Comparison of ENCODE assay signal across 30 mouse cellular contexts in the genomic region with DNA sequence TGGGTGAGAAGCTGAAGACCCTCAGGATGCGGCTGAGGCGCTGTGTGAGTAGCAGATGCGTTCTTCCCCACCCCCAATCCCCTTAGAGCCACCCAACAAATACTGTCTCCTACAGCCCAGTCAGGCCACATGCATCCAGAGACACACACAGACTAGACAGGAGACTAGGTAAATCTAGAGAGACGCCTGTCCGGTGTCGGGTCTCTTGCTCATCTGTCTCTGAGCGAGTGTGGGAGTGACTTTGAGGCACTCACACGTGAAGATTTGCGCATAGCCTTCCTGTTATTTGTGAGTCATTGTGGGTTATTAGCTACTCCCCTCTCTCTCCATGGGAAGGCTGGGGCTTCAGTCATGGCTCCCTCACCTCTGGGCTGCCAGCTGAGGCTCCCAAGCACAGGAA. TPM values are rescaled to one million over a fixed set of nuclear protein-coding genes. Genes with fewer than 3 reads are reported as not detected.
DNase-seq lines count a peak whose midpoint lies in the region; ATAC-seq and TF ChIP-seq lines count a peak whose summit lies in the region.
"Had no signal": no experiment of that assay in that cellular context is flagged by ENCODE, and none has a peak within 500 bp of the region (broad histone marks: within the 10 kb centered on the region; RNA-seq: fewer than 3 reads in every experiment).

No protein-coding gene starts in this region.

- no peak overlapping the region for H3K9ac ChIP-seq in kidney, postnatal 0 days (ENCODE audit: low read depth, low read length)
- no peak overlapping the region for H3K9ac ChIP-seq in intestine, embryonic 15.5 days
- H3K9ac ChIP-seq: hindbrain, embryonic 14.5 days; limb, embryonic 12.5 days; liver, embryonic 12.5 days; midbrain, embryonic 12.5 days; neural tube, embryonic 15.5 days had no signal

- no peak overlapping the region for H3K4me3 ChIP-seq in kidney, postnatal 0 days (replicated peaks; ENCODE audit: low read depth, low read length)
- H3K4me3 ChIP-seq in intestine, embryonic 15.5 days (replicated peaks): no peak overlapping the region
- H3K4me3 ChIP-seq: embryonic facial prominence, embryonic 10.5 days; limb, embryonic 12.5 days; liver, embryonic 12.5 days; midbrain, embryonic 12.5 days; neural tube, embryonic 15.5 days had no signal

- WGBS in kidney, postnatal 0 days: 39% methylated on average over 9 of the region's 9 CpGs
- 70% methylated on average over 9 of the region's 9 CpGs for WGBS in intestine, embryonic 15.5 days

- TF ChIP-seq CTCF in kidney, postnatal 0 days (IDR thresholded peaks at IDR 0.05; ENCODE audit: low read depth): no peak

- H3K36me3 ChIP-seq in kidney, postnatal 0 days (ENCODE audit: insufficient read depth, low read length): no peaks in the 10 kb centered on the region
- H3K36me3 ChIP-seq in intestine, embryonic 15.5 days: no peaks in the 10 kb centered on the region
- H3K36me3 ChIP-seq: embryonic facial prominence, embryonic 10.5 days; limb, embryonic 12.5 days; liver, embryonic 12.5 days; midbrain, embryonic 12.5 days; neural tube, embryonic 15.5 days had no signal

- ATAC-seq in kidney, postnatal 0 days (replicated peaks; ENCODE audit: low FRiP score, low read depth): 0 out of 2 replicates have a peak, but pooled peaks have one; percentile 25
- peak; percentile 51 for ATAC-seq in CD4-positive, CD25-positive, alpha-beta regulatory T cell, adult 4 months
- ATAC-seq in granulocyte monocyte progenitor cell, adult 5-6 weeks (replicated peaks; ENCODE audit: poor library complexity, severe bottlenecking): 0 out of 2 replicates have a peak, but pooled peaks have one; percentile 15
- no peak for ATAC-seq in megakaryocyte-erythroid progenitor cell, adult 5-6 weeks (replicated peaks; ENCODE audit: low FRiP score, low TSS enrichment, poor library complexity, severe bottlenecking)
- no peak for ATAC-seq in intestine, embryonic 15.5 days
- ATAC-seq: intestine, postnatal 0 days; liver, embryonic 12.5 days had no signal

- no peaks in the 10 kb centered on the region for H3K9me3 ChIP-seq in kidney, postnatal 0 days (replicated peaks; ENCODE audit: low read length)
- H3K9me3 ChIP-seq in intestine, embryonic 15.5 days: no peaks in the 10 kb centered on the region
- H3K9me3 ChIP-seq: embryonic facial prominence, embryonic 10.5 days; limb, embryonic 12.5 days; liver, embryonic 12.5 days; midbrain, embryonic 12.5 days; neural tube, embryonic 15.5 days had no signal

- no peaks in the 10 kb centered on the region for H3K27me3 ChIP-seq in kidney, postnatal 0 days (ENCODE audit: insufficient read depth, low read length)
- H3K27me3 ChIP-seq in intestine, embryonic 15.5 days (replicated peaks): no peaks in the 10 kb centered on the region
- H3K27me3 ChIP-seq: limb, embryonic 12.5 days; neural tube, embryonic 15.5 days had no signal

- H3K27ac ChIP-seq in kidney, postnatal 0 days: no peak overlapping the region
- H3K27ac ChIP-seq in intestine, embryonic 15.5 days: no peak overlapping the region
- H3K27ac ChIP-seq: embryonic facial prominence, embryonic 10.5 days; hindbrain, embryonic 14.5 days; limb, embryonic 12.5 days; liver, embryonic 12.5 days; midbrain, embryonic 12.5 days; neural tube, embryonic 15.5 days had no signal

- H3K4me2 ChIP-seq in kidney, postnatal 0 days (ENCODE audit: low read length): no peak overlapping the region
- no peak overlapping the region for H3K4me2 ChIP-seq in intestine, embryonic 15.5 days (replicated peaks)
- H3K4me2 ChIP-seq: hindbrain, embryonic 14.5 days; limb, embryonic 12.5 days; liver, embryonic 12.5 days; midbrain, embryonic 12.5 days; neural tube, embryonic 15.5 days had no signal

- no peaks in the 10 kb centered on the region for H3K4me1 ChIP-seq in kidney, postnatal 0 days (replicated peaks; ENCODE audit: insufficient read depth, low read length)
- H3K4me1 ChIP-seq in intestine, embryonic 15.5 days (replicated peaks): 0 out of 2 replicates have a peak, but pooled peaks cover 2% of the 10 kb centered on the region
- H3K4me1 ChIP-seq: neural tube, embryonic 15.5 days had no signal

- DNase-seq in kidney, postnatal 0 days (ENCODE audit: low spot score): peak; percentile 22
- no peak for DNase-seq in kidney, postnatal 10 days
- no peak for DNase-seq in spleen, postnatal 4 days (ENCODE audit: low spot score in 2 of 2)
- DNase-seq: cerebellum, adult 9-10 months; gastrocnemius, postnatal 10 days; heart, adult 18-20 months; heart, postnatal 36 days; lung, adult 2 months; lung, postnatal 36 days; right cerebral cortex, postnatal 4 days; thymus, postnatal 14 days had no signal

RNA-seq across cellular contexts. Expression of a gene that starts 1.8 kb away (rescaled TPM):
- 0.14 TPM in 1 of 2 replicates, not detected in the other for polyA plus RNA-seq in kidney, postnatal 0 days (2015; fragmentation: Nextera tagmentation; extraction: Ambion mirVana)
- 10 to 100 TPM in 1 of 2 experiments, 1 to 10 TPM in 1; 5.9 to 13.6 TPM for polyA plus RNA-seq in CD4-positive, CD25-positive, alpha-beta regulatory T cell, adult 4 months (2017; shearing (Covaris generic))
- total RNA-seq in granulocyte monocyte progenitor cell, adult 5-6 weeks (2014; fragmentation: Nextera tagmentation): not detected in 2 replicates
- not detected in 2 replicates for total RNA-seq in granulocyte monocyte progenitor cell, adult 5-6 weeks (2017)
- total RNA-seq in megakaryocyte-erythroid progenitor cell, adult 5-6 weeks (2014; fragmentation: Nextera tagmentation): not detected in 2 replicates
- not detected in 2 replicates for total RNA-seq in megakaryocyte-erythroid progenitor cell, adult 5-6 weeks (2017)
- not detected in 2 replicates for polyA plus RNA-seq in intestine, embryonic 15.5 days (2015; fragmentation: Nextera tagmentation; extraction: Ambion mirVana)
- total RNA-seq: adrenal gland, adult 18-20 months; adrenal gland, postnatal 4 days; common myeloid progenitor, adult 5-6 weeks; gastrocnemius, postnatal 10 days; heart, adult 18-20 months; heart, postnatal 36 days; layer of hippocampus, postnatal 10 days; MEL had no signal
- polyA plus RNA-seq: embryonic facial prominence, embryonic 10.5 days; forebrain, embryonic 11.5 days; heart, embryonic 14.5 days; hindbrain, embryonic 14.5 days; intestine, postnatal 0 days; liver, embryonic 12.5 days; lung, adult 2 months; midbrain, embryonic 12.5 days; neural tube, embryonic 15.5 days; testis, adult 2 months had no signal

Comparison
In these comparisons a context has a peak if more than half of its experiments do, and no peak if none do; other contexts are left out.
1. ATAC-seq: peak in kidney, postnatal 0 days (single experiment), CD4-positive, CD25-positive, alpha-beta regulatory T cell, adult 4 months (single experiment) and granulocyte monocyte progenitor cell, adult 5-6 weeks (single experiment); none in megakaryocyte-erythroid progenitor cell, adult 5-6 weeks (single experiment) and intestine, embryonic 15.5 days (single experiment).